Mouse (Mus musculus) heart, adult 18-20 months (tissue): ENCODE data around the gene Galnt16. TPM values are rescaled to one million over a fixed set of nuclear protein-coding genes. Genes with fewer than 3 reads are reported as not detected.

Source experiments
- DNase-seq, 2 experiments: peaks; one replicate each; pipeline ENCODE4 v3.0.0; 2021 to 2022; ENCODE audit warnings: mixed read lengths in 1 of 2
- long read RNA-seq, 2 experiments: library from polyadenylated mRNA; stranded (forward); transcript quantifications; one replicate each; pipeline ENCODE4 v2.0.0; 2021
- total RNA-seq, 2 experiments: library from RNA; stranded (reverse); gene quantifications; 2 replicates each; pipeline ENCODE4 v1.2.3; 2021

Gene Galnt16
- 1 to 10 TPM; 1.7 to 2.8 TPM for total RNA-seq
- long read RNA-seq, experiment 1, partial matches to known transcripts, result 0 of 3 reads
- long read RNA-seq, experiment 1, other reads (novel, unspliced or antisense), result 1 of 3 reads
- long read RNA-seq, experiment 2, result 0 reads

DNA sequence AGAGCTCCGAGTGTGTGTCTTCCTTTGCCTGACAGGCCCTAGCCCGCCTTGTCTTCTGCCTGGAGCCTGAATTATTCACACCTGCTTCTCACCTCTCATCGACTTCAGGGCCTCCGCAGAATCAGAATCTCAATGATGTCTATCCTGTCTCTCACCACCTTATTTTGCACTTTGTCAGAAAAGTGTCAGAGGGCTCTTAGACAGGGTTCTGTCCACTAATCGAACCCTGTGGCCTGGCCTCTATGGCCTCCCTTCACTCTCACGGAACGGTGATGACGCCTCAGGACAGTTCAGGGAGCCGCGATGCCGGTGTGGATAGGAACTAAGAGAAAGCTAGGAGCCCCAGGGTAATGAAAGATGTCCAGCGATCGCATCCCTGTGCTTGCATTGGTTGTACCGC is at the start of gene Galnt16:
Gene Galnt16, plus strand, starts transcription at position 301 of the 400 bp plus-strand sequence.
- DNase-seq, result no peak

GRCm38 (mm10) chr12:80470206-80470605 is 47.9 kb upstream of the Galnt16 start:
- DNase-seq, result peak; percentile 45 to 46

GRCm38 (mm10) chr12:80471926-80472325 is 46.2 kb upstream of the Galnt16 start:
- DNase-seq, result peak; percentile 34 to 40

DNA sequence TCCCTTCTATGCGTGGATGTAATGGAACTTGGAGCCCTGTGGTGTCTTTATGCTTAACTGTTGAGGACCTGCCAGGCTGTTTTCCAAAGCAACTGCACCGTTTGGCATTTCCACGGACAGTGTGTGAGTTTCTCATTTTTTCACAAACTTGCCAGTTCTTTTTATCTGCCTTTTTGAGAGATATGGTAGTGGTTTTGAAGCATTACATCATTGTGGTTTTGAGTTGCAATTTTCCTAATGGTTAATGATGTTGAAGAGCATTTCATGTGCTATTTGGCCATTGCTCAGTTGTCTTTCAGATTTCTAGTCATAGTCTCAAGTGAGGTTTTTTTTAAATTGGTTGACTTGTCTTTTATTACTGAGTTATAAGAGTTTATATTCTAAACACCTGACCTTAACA is 44.3 kb upstream of the Galnt16 start:
- DNase-seq, result no peak

DNA sequence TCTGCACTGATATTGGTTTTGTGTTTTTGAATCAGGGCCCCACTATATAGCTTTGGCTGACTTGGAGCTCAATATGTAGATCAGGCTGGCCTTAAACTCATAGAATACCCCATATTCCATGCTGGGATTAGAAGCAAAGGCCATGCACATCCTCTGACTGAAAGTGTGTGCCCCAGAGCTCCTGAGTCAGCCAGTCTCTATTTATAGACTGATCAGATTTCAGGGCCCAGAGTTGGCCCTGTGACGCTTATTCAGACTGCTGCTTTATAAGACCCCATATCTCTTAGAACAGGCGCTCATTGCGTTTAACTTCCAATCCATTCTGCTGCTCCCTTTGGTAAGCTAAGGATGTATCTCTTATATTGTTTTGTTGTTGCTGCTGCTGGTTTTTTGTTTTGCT is 38.1 kb upstream of the Galnt16 start:
- DNase-seq, result no peak

DNA sequence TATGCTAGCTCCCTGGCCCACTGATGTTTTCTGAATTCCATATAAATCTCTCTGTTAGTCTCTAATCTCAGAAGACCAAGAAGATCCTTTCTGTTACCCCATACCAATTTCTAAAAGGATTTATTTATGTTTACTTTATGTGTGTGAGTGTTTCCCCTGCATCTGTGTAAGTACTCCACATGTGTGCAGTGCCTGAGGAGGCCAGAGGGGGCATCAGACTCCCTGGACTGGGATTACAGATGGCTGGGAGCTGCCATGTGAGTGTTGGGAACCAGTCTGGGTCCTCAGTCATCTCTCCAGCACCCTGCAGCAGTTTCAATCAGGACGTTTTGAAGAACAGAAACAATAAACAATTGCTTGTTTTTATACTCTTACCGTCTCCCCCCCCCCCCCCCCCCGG is 34.7 kb upstream of the Galnt16 start:
- DNase-seq, result no peak

DNA sequence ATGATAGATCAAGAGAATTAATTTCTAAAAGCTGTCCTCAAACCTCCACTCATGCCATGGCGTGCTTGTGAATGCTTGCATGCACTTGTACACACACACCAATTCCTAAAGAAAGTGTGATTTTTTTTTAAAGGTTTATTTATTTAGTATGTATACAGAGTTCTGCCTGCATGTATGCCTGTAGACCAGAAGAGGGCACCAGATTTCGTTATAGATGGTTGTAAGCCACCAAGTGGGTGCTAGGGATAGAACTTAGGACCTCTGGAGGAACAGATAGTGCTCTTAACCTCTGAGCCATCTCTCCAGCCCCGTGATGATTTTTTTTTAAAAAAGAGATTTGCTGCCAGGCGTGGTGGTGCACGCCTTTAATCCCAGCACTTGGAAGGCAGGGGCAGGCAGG is 24.8 kb upstream of the Galnt16 start:
- no peak for DNase-seq

DNA sequence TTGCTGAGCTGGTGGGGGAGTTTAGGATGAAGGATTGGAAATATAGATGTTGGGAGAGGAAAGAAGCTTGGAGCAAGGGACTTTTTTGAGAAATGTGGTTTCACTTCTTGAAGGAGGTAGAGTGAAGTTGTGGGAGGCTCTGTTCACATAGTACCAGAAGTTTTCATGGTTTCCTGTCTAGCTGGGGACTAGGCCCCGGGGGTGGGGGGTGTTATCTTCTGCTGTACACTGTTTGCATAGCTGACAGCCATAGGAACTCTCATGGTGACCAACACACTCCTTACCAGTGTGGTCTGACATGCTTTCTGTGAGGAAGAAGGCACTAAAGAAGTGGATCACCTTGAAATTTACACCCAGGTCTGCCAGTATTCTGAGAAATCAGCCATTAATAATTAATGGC is 22.4 kb upstream of the Galnt16 start:
- DNase-seq, result no peak

DNA sequence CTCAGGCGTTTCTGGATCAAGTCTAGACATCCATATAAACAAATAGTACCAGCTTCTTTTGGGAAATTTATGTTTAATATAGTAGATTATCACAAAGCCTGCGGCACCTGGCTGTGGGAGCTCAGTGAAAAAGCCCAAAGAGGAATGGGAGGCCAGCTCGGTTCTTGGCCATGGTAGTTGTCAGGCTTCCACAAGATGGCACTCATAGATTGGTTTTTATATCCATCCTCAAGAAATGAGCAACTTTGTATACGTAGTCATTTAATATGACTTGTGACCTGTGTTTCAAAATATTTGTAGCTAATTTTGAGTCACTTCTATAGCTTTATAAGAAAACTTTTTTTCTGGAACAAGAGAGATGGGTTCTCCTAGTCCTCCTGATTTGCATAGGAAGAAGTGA is 19.7 kb upstream of the Galnt16 start:
- peak in 1 of 2 experiments; percentile 22 for DNase-seq

DNA sequence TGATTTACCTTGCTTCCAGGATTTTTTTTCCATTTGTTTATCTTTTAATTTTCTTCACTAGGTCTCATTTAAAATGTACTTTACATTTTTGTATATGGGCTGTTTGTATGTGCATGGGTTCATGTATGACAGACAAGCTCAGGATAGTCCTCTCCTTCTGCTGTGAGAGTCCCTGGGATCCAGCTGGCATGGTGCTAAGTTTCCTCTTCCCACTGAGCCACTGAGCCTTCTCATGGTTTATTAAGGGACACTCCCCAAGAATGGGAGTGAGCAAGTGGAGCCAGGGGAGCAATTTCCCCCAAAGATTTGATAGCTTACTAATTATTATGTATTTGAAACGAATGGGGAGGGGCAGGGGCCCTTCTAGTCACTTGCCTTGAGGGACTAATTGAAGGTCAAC is 17.6 kb upstream of the Galnt16 start:
- no peak for DNase-seq

- DNase-seq, result peak; percentile 42 to 75
Observed at GRCm38 (mm10) chr12:80504718-80505117, 13.4 kb upstream of the Galnt16 start.

GRCm38 (mm10) chr12:80507041-80507745 is 10.9 kb upstream of the Galnt16 start:
- DNase-seq, result peak; percentile 51 to 66

- no peak for DNase-seq
Observed at GRCm38 (mm10) chr12:80518393-80518756, 298 bp downstream of the Galnt16 start.

- DNase-seq, result peak in 1 of 2 experiments; percentile 33
Observed at GRCm38 (mm10) chr12:80518757-80519620, 912 bp downstream of the Galnt16 start.

DNA sequence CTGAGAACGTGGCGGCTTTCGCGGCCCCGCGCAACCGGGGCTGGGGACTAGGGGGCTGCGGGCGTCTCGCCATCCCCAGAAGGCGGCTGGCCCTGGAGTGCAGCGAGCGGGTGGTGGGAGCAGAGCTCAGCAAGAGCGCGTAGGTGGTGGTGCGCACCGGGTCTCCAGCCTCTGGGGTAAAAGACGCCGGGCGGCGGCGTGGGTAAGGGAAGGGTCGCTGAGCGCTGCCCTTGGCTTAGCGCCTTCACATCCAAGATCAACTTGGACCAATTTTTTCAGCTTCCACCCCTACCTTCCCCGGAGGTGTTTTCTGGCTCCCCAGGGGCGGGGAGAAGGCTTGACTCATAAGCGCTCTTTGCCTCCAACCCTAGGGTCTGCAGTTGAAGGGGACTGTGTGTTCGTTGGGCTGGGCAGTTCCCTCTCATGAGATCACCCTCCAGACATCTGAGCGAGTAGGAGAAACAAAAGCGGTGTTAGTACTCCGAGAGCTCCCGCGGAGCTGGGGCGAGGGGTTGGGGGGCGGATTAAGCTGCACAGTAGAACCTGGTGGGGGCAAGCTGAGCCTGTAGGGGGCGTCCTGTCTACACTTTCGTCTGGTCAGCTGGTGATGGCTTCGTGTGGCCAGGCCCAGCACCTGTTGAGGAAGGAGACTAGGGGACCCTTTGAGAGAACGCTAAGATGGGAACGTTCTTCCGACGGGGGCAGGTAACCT is 1.7 kb downstream of the Galnt16 start:
- peak in 1 of 2 experiments; percentile 47 for DNase-seq

DNA sequence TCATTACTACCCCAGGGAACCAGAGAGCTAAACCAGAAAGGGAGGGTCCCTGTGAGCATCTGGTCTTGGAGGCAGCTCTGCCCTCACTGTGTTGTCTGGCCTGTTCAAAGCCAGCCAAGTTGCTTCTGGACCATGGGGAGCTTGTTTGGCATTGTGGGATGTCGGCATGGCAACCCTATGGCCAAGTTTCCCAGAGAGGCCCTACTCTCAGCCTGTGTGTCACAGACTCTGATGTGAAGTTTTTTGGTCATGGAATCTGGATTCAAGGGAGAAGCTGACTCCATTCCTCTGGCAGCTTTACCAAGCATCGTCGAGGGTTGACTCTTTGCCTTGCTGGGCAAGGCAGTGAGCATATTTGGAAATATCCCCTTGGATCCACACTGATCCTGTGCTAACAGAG is 3.9 kb downstream of the Galnt16 start:
- peak; percentile 40 to 59 for DNase-seq

DNA sequence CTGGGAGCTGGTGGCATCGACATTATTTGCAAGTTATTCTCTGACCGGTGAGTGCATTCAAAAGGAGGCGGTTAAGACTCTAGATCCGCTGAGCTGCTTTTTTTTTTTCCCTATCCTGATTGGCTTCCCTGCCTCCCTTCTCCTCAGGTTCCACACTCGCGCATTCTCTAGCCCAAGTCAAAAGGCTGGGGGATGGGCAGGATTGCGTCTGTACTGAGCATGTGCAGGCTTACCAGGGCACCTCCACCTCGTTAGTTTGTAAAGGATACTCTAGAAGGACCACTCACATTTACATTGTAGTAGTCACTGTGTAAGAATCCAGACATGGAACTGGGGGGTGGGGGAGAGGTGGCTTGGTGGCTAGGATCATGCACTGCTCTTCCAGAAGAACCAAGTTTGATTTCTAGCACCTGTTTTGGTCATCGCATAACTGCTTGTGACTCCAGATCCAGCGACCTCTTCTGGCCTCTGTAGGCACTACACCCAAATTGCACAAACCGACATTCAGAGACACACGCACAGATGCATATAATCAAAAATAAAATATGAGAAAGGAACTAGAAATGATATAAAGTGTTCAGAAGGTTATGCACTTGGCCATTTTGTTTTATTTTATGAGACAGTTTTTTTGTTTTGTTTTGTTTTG is 6.3 kb downstream of the Galnt16 start:
- DNase-seq, result no peak

DNA sequence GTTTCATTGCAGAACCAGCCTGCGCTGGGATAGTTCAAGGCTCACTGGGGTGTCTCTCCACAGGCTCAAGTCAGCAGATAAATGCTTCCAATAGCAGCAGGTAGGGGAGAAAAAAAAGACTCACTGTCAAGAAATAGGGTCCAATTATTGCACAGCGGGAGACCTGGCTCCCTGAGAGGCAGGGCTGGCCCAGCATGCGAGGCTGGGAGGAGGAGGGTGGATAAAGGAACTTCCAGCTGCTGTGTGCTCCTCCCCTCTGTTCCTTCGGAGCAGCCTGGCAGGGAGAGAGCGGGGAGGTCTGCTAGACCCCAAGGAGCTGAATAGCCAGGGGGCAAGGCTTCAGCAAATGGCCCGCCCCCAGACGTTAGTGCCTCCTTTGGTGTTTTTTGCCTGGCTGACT is 7.4 kb downstream of the Galnt16 start:
- no peak for DNase-seq

GRCm38 (mm10) chr12:80526511-80526910 is 8.4 kb downstream of the Galnt16 start:
- DNase-seq, result no peak

GRCm38 (mm10) chr12:80527727-80528389 is 9.8 kb downstream of the Galnt16 start:
- DNase-seq, result no peak

DNA sequence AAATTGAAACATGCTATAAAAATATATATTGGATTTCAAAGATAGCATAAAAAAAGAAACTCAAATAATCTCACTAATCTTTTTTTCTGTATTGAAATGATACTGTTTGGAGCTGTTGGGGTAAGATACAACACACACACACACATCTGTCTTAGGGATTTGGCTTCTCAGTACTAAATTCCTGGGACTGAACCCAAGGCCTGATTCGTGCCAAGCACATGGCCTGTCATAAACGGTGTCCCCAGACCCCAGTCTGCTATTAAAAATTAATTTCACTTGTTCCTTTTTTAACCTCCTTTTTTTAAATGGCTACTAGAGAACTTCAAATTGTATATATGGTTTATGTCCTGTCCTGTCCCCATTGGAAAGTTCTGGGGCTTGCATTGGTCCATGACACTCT is 12.0 kb downstream of the Galnt16 start:
- DNase-seq, result peak; percentile 52 to 54

GRCm38 (mm10) chr12:80530630-80531029 is 12.6 kb downstream of the Galnt16 start:
- peak; percentile 43 to 58 for DNase-seq
